Comparison of ENCODE assay signal across 11 mouse cellular contexts in the genomic region with DNA sequence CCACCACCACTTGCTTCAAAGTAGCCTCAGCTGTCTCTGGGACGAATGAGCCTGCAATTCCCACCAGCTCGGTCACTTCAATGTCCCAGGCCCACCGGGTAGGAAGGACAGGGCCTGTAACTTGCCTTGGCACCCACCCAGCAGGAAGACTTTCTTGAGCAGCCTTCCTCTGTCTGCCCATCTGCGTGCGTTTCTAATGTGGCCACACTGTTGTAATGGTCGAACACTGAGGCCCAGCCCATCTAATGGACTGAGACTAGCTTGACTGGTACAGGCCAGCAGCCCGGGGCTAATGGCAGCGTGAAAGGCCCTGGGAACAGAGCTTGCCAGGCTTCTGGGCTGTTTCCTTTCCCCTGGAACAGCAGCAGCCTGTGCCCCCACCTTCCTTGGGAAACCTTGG. TPM values are rescaled to one million over a fixed set of nuclear protein-coding genes. Genes with fewer than 3 reads are reported as not detected.
A peak's percentile ranks its signal among the peaks of the same experiment; 100 is the strongest.
DNase-seq lines count a peak whose midpoint lies in the region; ATAC-seq and TF ChIP-seq lines count a peak whose summit lies in the region.
"Had no signal": no experiment of that assay in that cellular context is flagged by ENCODE, and none has a peak within 500 bp of the region (broad histone marks: within the 10 kb centered on the region; RNA-seq: fewer than 3 reads in every experiment).

No protein-coding gene starts in this region.

- intact Hi-C loops in heart, postnatal 10 days (cut with DNase I): no loop called here

- 0 out of 2 replicates have a peak, but pooled peaks cover 3% of the 10 kb centered on the region for H3K27me3 ChIP-seq in kidney, postnatal 0 days (ENCODE audit: insufficient read depth, low read length)

- peak overlapping the region; percentile 81 for H3K27ac ChIP-seq in kidney, postnatal 0 days
- H3K27ac ChIP-seq: gastrocnemius, adult 2 months had no signal

- WGBS in kidney, postnatal 0 days: 37% methylated on average over 8 of the region's 8 CpGs

- peaks cover 18% of the 10 kb centered on the region for H3K4me1 ChIP-seq in kidney, postnatal 0 days (replicated peaks; ENCODE audit: insufficient read depth, low read length)

- no peak for ATAC-seq in cerebellum, adult (ENCODE audit: insufficient number of reproducible peaks, low FRiP score, low TSS enrichment)
- ATAC-seq in kidney, postnatal 0 days (replicated peaks; ENCODE audit: low FRiP score, low read depth): no peak; the same call in 1 of the 2 replicates

- H3K4me3 ChIP-seq in kidney, postnatal 0 days (replicated peaks; ENCODE audit: low read depth, low read length): no peak overlapping the region
- H3K4me3 ChIP-seq: gastrocnemius, adult 2 months; megakaryocyte, embryonic 14.5 days had no signal

- no peaks in the 10 kb centered on the region for H3K36me3 ChIP-seq in kidney, postnatal 0 days (ENCODE audit: insufficient read depth, low read length)

- no peak for TF ChIP-seq CTCF in kidney, postnatal 0 days (IDR thresholded peaks at IDR 0.05; ENCODE audit: low read depth)

- no peaks in the 10 kb centered on the region for H3K9me3 ChIP-seq in kidney, postnatal 0 days (replicated peaks; ENCODE audit: low read length)
- H3K9me3 ChIP-seq: megakaryocyte, embryonic 14.5 days had no signal

- DNase-seq in cerebellum, adult 11-12 months: peak; percentile 70
- DNase-seq in kidney, postnatal 0 days (ENCODE audit: low spot score): no peak
- no peak for DNase-seq in kidney, adult 8-10 months
- DNase-seq in adrenal gland, postnatal 10 days: peak; percentile 58
- peak; percentile 21 to 38 for DNase-seq in heart, postnatal 10 days
- DNase-seq in embryo, embryonic 9.5 days (ENCODE audit: extremely low spot score): no peak
- DNase-seq in spleen, adult 12 weeks (ENCODE audit: low spot score): no peak

- no peak overlapping the region for H3K9ac ChIP-seq in kidney, postnatal 0 days (ENCODE audit: low read depth, low read length)

- peak overlapping the region; percentile 68; the same call in 1 of the 2 replicates for H3K4me2 ChIP-seq in kidney, postnatal 0 days (ENCODE audit: low read length)

RNA-seq across cellular contexts. Expression of a gene that starts 2.9 kb away (rescaled TPM):
- polyA plus RNA-seq in kidney, postnatal 0 days (2015; fragmentation: Nextera tagmentation; extraction: Ambion mirVana): 11.7 and 13.7 TPM in 2 replicates
- 10 to 100 TPM; 70.4 to 83.0 TPM for total RNA-seq in adrenal gland, postnatal 10 days (2021)
- 10 to 100 TPM; 12.0 to 19.4 TPM for total RNA-seq in heart, postnatal 10 days (2021)

RNA-seq across cellular contexts. Expression of a gene that starts 39.1 kb away (rescaled TPM):
- 0.13 TPM in 1 of 2 replicates, not detected in the other for polyA plus RNA-seq in kidney, postnatal 0 days (2015; fragmentation: Nextera tagmentation; extraction: Ambion mirVana)
- 1 to 10 TPM; 4.2 to 5.0 TPM for total RNA-seq in adrenal gland, postnatal 10 days (2021)
- total RNA-seq in heart, postnatal 10 days (2021): under 1 TPM in 1 of 2 experiments, not detected in 1; 0.32 TPM

RNA-seq across cellular contexts. Expression of a gene that starts 50.4 kb away (rescaled TPM):
- polyA plus RNA-seq in kidney, postnatal 0 days (2015; fragmentation: Nextera tagmentation; extraction: Ambion mirVana): 2.1 and 2.4 TPM in 2 replicates
- total RNA-seq in adrenal gland, postnatal 10 days (2021): 1 to 10 TPM; 1.4 to 2.4 TPM
- under 1 TPM; 0.53 to 0.55 TPM for total RNA-seq in heart, postnatal 10 days (2021)

RNA-seq across cellular contexts. Expression of a gene that starts 57.5 kb away (rescaled TPM):
- 0.08 TPM in 1 of 2 replicates, not detected in the other for polyA plus RNA-seq in kidney, postnatal 0 days (2015; fragmentation: Nextera tagmentation; extraction: Ambion mirVana)
- total RNA-seq in adrenal gland, postnatal 10 days (2021): 1 to 10 TPM; 2.0 to 9.6 TPM
- total RNA-seq in heart, postnatal 10 days (2021): not detected
- total RNA-seq: left cerebral cortex, adult 8-10 months had no signal

Comparison
In these comparisons a context has a peak if more than half of its experiments do, and no peak if none do; other contexts are left out.
1. DNase-seq: peak in cerebellum, adult 11-12 months (single experiment), adrenal gland, postnatal 10 days (single experiment) and heart, postnatal 10 days (2 of 2); none in kidney, postnatal 0 days (single experiment), kidney, adult 8-10 months (0 of 2), embryo, embryonic 9.5 days (single experiment) and spleen, adult 12 weeks (single experiment).